Mouse (Mus musculus): ENCODE data around the gene Lsp1. TPM values are rescaled to one million over a fixed set of nuclear protein-coding genes. Genes with fewer than 3 reads are reported as not detected.

Lsp1 gene
- polyA plus RNA-seq, 1 experiment from 2014 or later, result 161 TPM

GRCm38 (mm10) chr7:142458676-142459298 lies 1.8 kb upstream of the Lsp1 start:
- Histone ChIP-seq H3K27me3 (ENCODE audit: insufficient read depth, low read length) (no peaks in the 10 kb centered on the region), H3K9me3 (replicated peaks; ENCODE audit: low read length) (no peaks in the 10 kb centered on the region), H3K36me3 (ENCODE audit: insufficient read depth, low read length) (no peaks in the 10 kb centered on the region), H3K4me3 (replicated peaks; ENCODE audit: low read depth, low read length) (no peak overlapping the region), H3K4me1 (replicated peaks; ENCODE audit: insufficient read depth, low read length) (peaks cover 15% of the 10 kb centered on the region; the same call in 1 of the 2 replicates), H3K9ac (ENCODE audit: low read depth, low read length) (no peak overlapping the region), H3K4me2 (ENCODE audit: low read length) (no peak overlapping the region), H3K27ac (peak overlapping the region; percentile 87)
- WGBS, result 75% methylated on average over 5 of the region's 5 CpGs
- no peak for DNase-seq (ENCODE audit: low spot score)
- no peak for ATAC-seq (replicated peaks; ENCODE audit: low FRiP score, low read depth)
- TF ChIP-seq CTCF (IDR thresholded peaks at IDR 0.05; ENCODE audit: low read depth), result no peak

DNA sequence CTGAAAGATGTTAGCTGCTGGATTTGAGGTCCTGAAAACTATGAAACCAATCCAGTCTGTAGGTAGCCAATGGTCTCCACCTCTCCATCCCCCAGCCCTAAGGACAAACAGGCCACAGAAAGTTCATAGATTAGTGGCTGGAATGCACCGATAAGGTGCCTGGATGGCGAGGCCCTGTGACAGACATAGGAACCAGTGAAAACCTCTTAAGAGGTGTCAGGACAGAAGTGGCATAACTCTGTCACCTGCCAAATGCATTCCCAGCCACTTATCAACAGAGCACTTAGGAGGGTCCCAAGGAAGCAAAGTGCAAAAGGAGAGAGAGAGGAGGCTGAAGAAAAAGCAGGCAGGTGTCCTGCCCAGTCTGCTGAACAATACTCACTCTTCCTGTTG lies 1.3 kb upstream of the Lsp1 start:
- H3K4me3 ChIP-seq (replicated peaks; ENCODE audit: low read depth, low read length), result no peak overlapping the region
- no peak overlapping the region for H3K27ac ChIP-seq
- no peaks in the 10 kb centered on the region for H3K9me3 ChIP-seq (replicated peaks; ENCODE audit: low read length)
- no peaks in the 10 kb centered on the region for H3K36me3 ChIP-seq (ENCODE audit: insufficient read depth, low read length)
- no peak overlapping the region for H3K4me2 ChIP-seq (ENCODE audit: low read length)
- no peak for TF ChIP-seq CTCF (IDR thresholded peaks at IDR 0.05; ENCODE audit: low read depth)
- peaks cover 10% of the 10 kb centered on the region; the same call in 1 of the 2 replicates for H3K4me1 ChIP-seq (replicated peaks; ENCODE audit: insufficient read depth, low read length)
- no peaks in the 10 kb centered on the region for H3K27me3 ChIP-seq (ENCODE audit: insufficient read depth, low read length)
- ATAC-seq (replicated peaks; ENCODE audit: low FRiP score, low read depth) (no peak), DNase-seq (ENCODE audit: low spot score) (no peak)
- no peak overlapping the region for H3K9ac ChIP-seq (ENCODE audit: low read depth, low read length)
- WGBS, result 83% methylated on average over 2 of the region's 2 CpGs

DNA sequence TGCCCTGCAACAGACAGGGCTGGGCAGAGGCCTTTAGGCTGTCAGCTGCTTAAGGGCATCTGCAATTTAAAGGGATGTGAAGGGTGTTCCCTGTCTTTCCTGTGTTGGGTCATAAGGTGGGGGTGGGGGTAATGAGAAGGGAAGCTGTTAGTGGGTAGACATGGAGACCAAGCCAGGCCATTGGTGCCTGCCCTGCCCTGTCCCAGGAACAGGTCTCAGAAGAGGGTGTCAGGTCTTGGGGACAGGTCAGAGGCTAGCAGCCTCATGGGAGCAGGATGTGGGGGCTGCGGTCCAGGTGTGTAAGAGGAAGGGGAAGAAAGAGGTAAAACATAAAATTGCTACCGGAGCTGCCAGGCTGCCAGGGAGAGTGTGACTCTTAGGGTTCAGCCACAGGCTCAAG lies 837 bp downstream of the Lsp1 start:
- 88% methylated on average over 2 of the region's 2 CpGs for WGBS
- no peak for TF ChIP-seq CTCF (IDR thresholded peaks at IDR 0.05; ENCODE audit: low read depth)
- no peaks in the 10 kb centered on the region for H3K9me3 ChIP-seq (replicated peaks; ENCODE audit: low read length)
- DNase-seq (ENCODE audit: low spot score) (no peak), ATAC-seq (replicated peaks; ENCODE audit: low FRiP score, low read depth) (no peak)
- H3K4me3 ChIP-seq (replicated peaks; ENCODE audit: low read depth, low read length), result no peak overlapping the region
- no peak overlapping the region for H3K27ac ChIP-seq
- H3K4me2 ChIP-seq (ENCODE audit: low read length), result no peak overlapping the region
- H3K27me3 ChIP-seq (ENCODE audit: insufficient read depth, low read length), result no peaks in the 10 kb centered on the region
- H3K4me1 ChIP-seq (replicated peaks; ENCODE audit: insufficient read depth, low read length), result no peaks in the 10 kb centered on the region
- H3K9ac ChIP-seq (ENCODE audit: low read depth, low read length), result no peak overlapping the region
- no peaks in the 10 kb centered on the region for H3K36me3 ChIP-seq (ENCODE audit: insufficient read depth, low read length)

GRCm38 (mm10) chr7:142462190-142462589 lies 1.6 kb downstream of the Lsp1 start:
- DNase-seq (ENCODE audit: low spot score), result no peak
- Histone ChIP-seq H3K36me3 (ENCODE audit: insufficient read depth, low read length) (no peaks in the 10 kb centered on the region), H3K9me3 (replicated peaks; ENCODE audit: low read length) (no peaks in the 10 kb centered on the region), H3K27me3 (ENCODE audit: insufficient read depth, low read length) (no peaks in the 10 kb centered on the region), H3K9ac (ENCODE audit: low read depth, low read length) (no peak overlapping the region), H3K27ac (no peak overlapping the region), H3K4me1 (replicated peaks; ENCODE audit: insufficient read depth, low read length) (no peaks in the 10 kb centered on the region), H3K4me3 (replicated peaks; ENCODE audit: low read depth, low read length) (no peak overlapping the region), H3K4me2 (ENCODE audit: low read length) (no peak overlapping the region)
- ATAC-seq (replicated peaks; ENCODE audit: low FRiP score, low read depth), result no peak
- WGBS, result 67% methylated on average over 6 of the region's 6 CpGs
- TF ChIP-seq CTCF (IDR thresholded peaks at IDR 0.05; ENCODE audit: low read depth), result no peak

DNA sequence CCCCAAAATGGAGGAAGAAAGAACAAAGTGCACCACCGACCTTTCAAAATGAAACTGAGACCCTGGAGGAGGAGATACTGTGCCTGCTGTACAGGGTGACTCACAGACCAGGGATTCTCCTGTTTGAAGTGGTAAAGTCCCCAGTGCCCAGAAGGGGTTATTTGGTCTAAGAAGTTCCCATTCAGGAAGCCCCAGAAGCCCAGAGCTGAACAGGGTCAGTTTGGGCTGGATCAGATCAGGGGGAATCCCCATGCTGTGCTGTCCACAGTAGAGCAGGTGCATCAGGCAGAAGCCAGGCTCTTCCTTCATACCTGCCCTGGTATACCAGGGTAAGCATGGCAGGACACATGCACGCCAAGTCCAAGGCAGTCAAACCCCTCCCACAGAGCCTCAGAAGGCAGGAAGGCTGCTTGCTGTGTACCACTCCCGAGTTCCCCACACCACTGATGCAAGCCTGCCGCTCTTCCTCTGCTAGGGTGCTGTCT lies 2.0 kb downstream of the Lsp1 start:
- ATAC-seq (replicated peaks; ENCODE audit: low FRiP score, low read depth), result no peak
- H3K9ac ChIP-seq (ENCODE audit: low read depth, low read length), result no peak overlapping the region
- no peaks in the 10 kb centered on the region for H3K36me3 ChIP-seq (ENCODE audit: insufficient read depth, low read length)
- no peaks in the 10 kb centered on the region for H3K9me3 ChIP-seq (replicated peaks; ENCODE audit: low read length)
- H3K4me2 ChIP-seq (ENCODE audit: low read length), result no peak overlapping the region
- 65% methylated on average over 4 of the region's 4 CpGs for WGBS
- TF ChIP-seq CTCF (IDR thresholded peaks at IDR 0.05; ENCODE audit: low read depth), result no peak
- no peak for DNase-seq (ENCODE audit: low spot score)
- no peak overlapping the region for H3K27ac ChIP-seq
- H3K4me1 ChIP-seq (replicated peaks; ENCODE audit: insufficient read depth, low read length), result no peaks in the 10 kb centered on the region
- H3K27me3 ChIP-seq (ENCODE audit: insufficient read depth, low read length), result no peaks in the 10 kb centered on the region
- H3K4me3 ChIP-seq (replicated peaks; ENCODE audit: low read depth, low read length), result no peak overlapping the region

- ATAC-seq (replicated peaks; ENCODE audit: low FRiP score, low read depth) (no peak; the same call in 1 of the 2 replicates), DNase-seq (ENCODE audit: low spot score) (peak; percentile 86)
- 42% methylated on average over 7 of the region's 7 CpGs for WGBS
- Histone ChIP-seq H3K9ac (ENCODE audit: low read depth, low read length) (no peak overlapping the region), H3K27me3 (ENCODE audit: insufficient read depth, low read length) (no peaks in the 10 kb centered on the region), H3K4me1 (replicated peaks; ENCODE audit: insufficient read depth, low read length) (peaks cover 22% of the 10 kb centered on the region), H3K36me3 (ENCODE audit: insufficient read depth, low read length) (no peaks in the 10 kb centered on the region), H3K9me3 (replicated peaks; ENCODE audit: low read length) (no peaks in the 10 kb centered on the region), H3K4me3 (replicated peaks; ENCODE audit: low read depth, low read length) (no peak overlapping the region), H3K4me2 (ENCODE audit: low read length) (no peak overlapping the region), H3K27ac (peak overlapping the region; percentile 90)
- no peak for TF ChIP-seq CTCF (IDR thresholded peaks at IDR 0.05; ENCODE audit: low read depth)
These were observed 9.6 kb downstream of the Lsp1 start for GRCm38 (mm10) chr7:142470171-142470691.
